Mouse (Mus musculus) hindbrain, embryonic 14.5 days (tissue): ENCODE data around the gene Arl4a. TPM values are rescaled to one million over a fixed set of nuclear protein-coding genes. Genes with fewer than 3 reads are reported as not detected.
A peak's percentile ranks its signal among the peaks of the same experiment; 100 is the strongest.

Experiments used
- ATAC-seq: fragments of 200-750 bp; cut with Nextera tagmentation; 2 replicates; pipeline ENCODE4 v1.8.0; 2017; ENCODE audit warnings: moderate number of reproducible peaks, mild to moderate bottlenecking, moderate TSS enrichment, moderate library complexity; ENCODE audit not compliant: low FRiP score
- DNase-seq: peaks from one replicate; pipeline ENCODE4 v3.0.0-alpha.2; 2015; ENCODE audit warnings: low spot score
- H3K27ac ChIP-seq: fragments of 300-500 bp; sonication (generic); 2 replicates; pipeline ENCODE4 v1.5.1; 2014; ENCODE audit warnings: mild to moderate bottlenecking, moderate library complexity
- H3K27me3 ChIP-seq: fragments of 300-500 bp; sonication (generic); 2 replicates; pipeline ENCODE4 v1.6.1; 2014; ENCODE audit warnings: mild to moderate bottlenecking, low read length, mixed read lengths; ENCODE audit not compliant: control insufficient read depth, insufficient read depth
- H3K36me3 ChIP-seq: fragments of 300-500 bp; sonication (generic); replicated peaks from 2 replicates; pipeline ENCODE4 v1.6.1; 2014; ENCODE audit not compliant: control insufficient read depth, insufficient read depth
- H3K4me1 ChIP-seq: fragments of 300-500 bp; sonication (generic); replicated peaks from 2 replicates; pipeline ENCODE4 v1.6.1; 2014; ENCODE audit warnings: antibody characterized with exemption, low read length, mixed read lengths; ENCODE audit not compliant: control insufficient read depth, insufficient read depth
- H3K4me2 ChIP-seq: fragments of 300-500 bp; sonication (generic); replicated peaks from 2 replicates; pipeline ENCODE4 v1.6.1; 2014; ENCODE audit warnings: mild to moderate bottlenecking, moderate library complexity
- H3K4me3 ChIP-seq: fragments of 300-500 bp; sonication (generic); replicated peaks from 2 replicates; pipeline ENCODE4 v1.5.1; 2014; ENCODE audit warnings: mild to moderate bottlenecking, low read length
- H3K9ac ChIP-seq: fragments of 300-500 bp; sonication (generic); 2 replicates; pipeline ENCODE4 v1.6.1; 2014
- H3K9me3 ChIP-seq: fragments of 300-500 bp; sonication (generic); 2 replicates; pipeline ENCODE4 v1.6.1; 2016; ENCODE audit warnings: low read length; ENCODE audit not compliant: control insufficient read depth
- WGBS: fragments of 180-500 bp; shearing (Covaris S2); extraction: QIAGEN DNeasy Blood & Tissue Kit; methylation state at CpG from one replicate; pipeline ENCODE4 v1.1.7; 2014; 5-methylcytosine and 5-hydroxymethylcytosine counted together
- polyA plus RNA-seq: library from polyadenylated mRNA; unstranded; fragments of >200 nt; fragmentation: Nextera tagmentation; extraction: Ambion mirVana; gene quantifications from 2 replicates; pipeline ENCODE4 v1.2.1, GENCODE M21; 2014

Gene Arl4a
- polyA plus RNA-seq, 1 experiment from 2014 or later, result 150 TPM

- no peak overlapping the region for H3K27ac ChIP-seq
- ATAC-seq, result no peak
- H3K36me3 ChIP-seq, result no peaks in the 10 kb centered on the region
- peaks cover 5% of the 10 kb centered on the region; the same call in 1 of the 2 replicates for H3K4me1 ChIP-seq
- no peaks in the 10 kb centered on the region for H3K9me3 ChIP-seq
- H3K4me3 ChIP-seq, result no peak overlapping the region
- no peak overlapping the region for H3K4me2 ChIP-seq
- no peak for DNase-seq
- no peak overlapping the region for H3K9ac ChIP-seq
- WGBS, result 87% methylated on average over 5 of the region's 5 CpGs
- no peaks in the 10 kb centered on the region for H3K27me3 ChIP-seq
Measured at GRCm38 (mm10) chr12:39996015-39996414, 41.8 kb downstream of the Arl4a start.

- DNase-seq, result no peak
- H3K27ac ChIP-seq, result no peak overlapping the region
- H3K9me3 ChIP-seq, result no peaks in the 10 kb centered on the region
- H3K9ac ChIP-seq, result no peak overlapping the region
- H3K4me2 ChIP-seq, result no peak overlapping the region
- H3K4me1 ChIP-seq, result peaks cover 5% of the 10 kb centered on the region; the same call in 1 of the 2 replicates
- 76% methylated on average over 1 of the region's 1 CpGs for WGBS
- ATAC-seq, result no peak
- H3K36me3 ChIP-seq, result no peaks in the 10 kb centered on the region
- H3K27me3 ChIP-seq, result no peaks in the 10 kb centered on the region
- no peak overlapping the region for H3K4me3 ChIP-seq
Measured at GRCm38 (mm10) chr12:39995609-39996008, 42.2 kb downstream of the Arl4a start.

- Histone ChIP-seq H3K36me3 (no peaks in the 10 kb centered on the region), H3K27me3 (no peaks in the 10 kb centered on the region), H3K4me1 (peaks cover under 1% of the 10 kb centered on the region; the same call in 1 of the 2 replicates), H3K27ac (no peak overlapping the region), H3K4me3 (no peak overlapping the region), H3K9ac (no peak overlapping the region), H3K9me3 (no peaks in the 10 kb centered on the region), H3K4me2 (no peak overlapping the region)
- ATAC-seq (no peak), DNase-seq (no peak)
- 83% methylated on average over 6 of the region's 6 CpGs for WGBS
Measured at GRCm38 (mm10) chr12:39992767-39993302, 45.0 kb downstream of the Arl4a start.

GRCm38 (mm10) chr12:39990830-39991780 is 46.7 kb downstream of the Arl4a start:
- ATAC-seq (peak; percentile 51; the same call in 1 of the 2 replicates), DNase-seq (no peak)
- H3K36me3 ChIP-seq, result no peaks in the 10 kb centered on the region
- H3K9ac ChIP-seq, result no peak overlapping the region
- 22% methylated on average over 4 of the region's 4 CpGs for WGBS
- H3K4me3 ChIP-seq, result no peak overlapping the region
- H3K4me1 ChIP-seq, result no peaks in the 10 kb centered on the region
- no peaks in the 10 kb centered on the region for H3K9me3 ChIP-seq
- H3K27ac ChIP-seq, result no peak overlapping the region
- no peaks in the 10 kb centered on the region for H3K27me3 ChIP-seq
- no peak overlapping the region for H3K4me2 ChIP-seq

GRCm38 (mm10) chr12:39989136-39989535 is 48.7 kb downstream of the Arl4a start:
- DNase-seq (no peak), ATAC-seq (no peak)
- H3K27ac ChIP-seq, result no peak overlapping the region
- no peaks in the 10 kb centered on the region for H3K9me3 ChIP-seq
- H3K4me1 ChIP-seq, result no peaks in the 10 kb centered on the region
- no peak overlapping the region for H3K9ac ChIP-seq
- H3K36me3 ChIP-seq, result no peaks in the 10 kb centered on the region
- no peaks in the 10 kb centered on the region for H3K27me3 ChIP-seq
- 94% methylated on average over 4 of the region's 4 CpGs for WGBS
- no peak overlapping the region for H3K4me2 ChIP-seq
- no peak overlapping the region for H3K4me3 ChIP-seq

- H3K4me1 ChIP-seq, result no peaks in the 10 kb centered on the region
- no peak overlapping the region for H3K4me2 ChIP-seq
- ATAC-seq (no peak), DNase-seq (peak; percentile 38)
- 69% methylated on average over 4 of the region's 4 CpGs for WGBS
- H3K9ac ChIP-seq, result no peak overlapping the region
- H3K4me3 ChIP-seq, result no peak overlapping the region
- no peaks in the 10 kb centered on the region for H3K27me3 ChIP-seq
- no peaks in the 10 kb centered on the region for H3K9me3 ChIP-seq
- no peak overlapping the region for H3K27ac ChIP-seq
- H3K36me3 ChIP-seq, result no peaks in the 10 kb centered on the region
Measured at GRCm38 (mm10) chr12:39987177-39987576, 50.6 kb downstream of the Arl4a start.

GRCm38 (mm10) chr12:39985639-39986038 is 52.2 kb downstream of the Arl4a start:
- no peak overlapping the region for H3K27ac ChIP-seq
- no peak overlapping the region for H3K9ac ChIP-seq
- no peaks in the 10 kb centered on the region for H3K9me3 ChIP-seq
- 94% methylated on average over 7 of the region's 7 CpGs for WGBS
- H3K27me3 ChIP-seq, result no peaks in the 10 kb centered on the region
- no peaks in the 10 kb centered on the region for H3K4me1 ChIP-seq
- H3K4me2 ChIP-seq, result no peak overlapping the region
- DNase-seq (no peak), ATAC-seq (no peak)
- no peaks in the 10 kb centered on the region for H3K36me3 ChIP-seq
- no peak overlapping the region for H3K4me3 ChIP-seq

- H3K9me3 ChIP-seq, result no peaks in the 10 kb centered on the region
- no peak for DNase-seq
- H3K27ac ChIP-seq, result no peak overlapping the region
- 82% methylated on average over 1 of the region's 1 CpGs for WGBS
- H3K36me3 ChIP-seq, result no peaks in the 10 kb centered on the region
- H3K4me1 ChIP-seq, result peaks cover 20% of the 10 kb centered on the region
- H3K4me3 ChIP-seq, result no peak overlapping the region
- no peaks in the 10 kb centered on the region for H3K27me3 ChIP-seq
- no peak overlapping the region for H3K9ac ChIP-seq
- H3K4me2 ChIP-seq, result no peak overlapping the region
- ATAC-seq, result no peak
Measured at GRCm38 (mm10) chr12:39979792-39980191, 58.0 kb downstream of the Arl4a start.

- Histone ChIP-seq H3K4me1 (peaks cover 26% of the 10 kb centered on the region), H3K36me3 (no peaks in the 10 kb centered on the region), H3K4me2 (no peak overlapping the region), H3K27ac (no peak overlapping the region), H3K9me3 (no peaks in the 10 kb centered on the region), H3K4me3 (no peak overlapping the region), H3K27me3 (no peaks in the 10 kb centered on the region), H3K9ac (no peak overlapping the region)
- ATAC-seq (no peak), DNase-seq (no peak)
- 96% methylated on average over 5 of the region's 5 CpGs for WGBS
Measured at GRCm38 (mm10) chr12:39979066-39979465, 58.8 kb downstream of the Arl4a start.
